Mouse (Mus musculus): ENCODE data around the gene Themis2.
"Not testable (repeated sequence)": the region's sequence is repeated elsewhere in the genome, so short reads cannot be mapped to it uniquely, and the experiment has no call there.

Themis2 gene

DNA sequence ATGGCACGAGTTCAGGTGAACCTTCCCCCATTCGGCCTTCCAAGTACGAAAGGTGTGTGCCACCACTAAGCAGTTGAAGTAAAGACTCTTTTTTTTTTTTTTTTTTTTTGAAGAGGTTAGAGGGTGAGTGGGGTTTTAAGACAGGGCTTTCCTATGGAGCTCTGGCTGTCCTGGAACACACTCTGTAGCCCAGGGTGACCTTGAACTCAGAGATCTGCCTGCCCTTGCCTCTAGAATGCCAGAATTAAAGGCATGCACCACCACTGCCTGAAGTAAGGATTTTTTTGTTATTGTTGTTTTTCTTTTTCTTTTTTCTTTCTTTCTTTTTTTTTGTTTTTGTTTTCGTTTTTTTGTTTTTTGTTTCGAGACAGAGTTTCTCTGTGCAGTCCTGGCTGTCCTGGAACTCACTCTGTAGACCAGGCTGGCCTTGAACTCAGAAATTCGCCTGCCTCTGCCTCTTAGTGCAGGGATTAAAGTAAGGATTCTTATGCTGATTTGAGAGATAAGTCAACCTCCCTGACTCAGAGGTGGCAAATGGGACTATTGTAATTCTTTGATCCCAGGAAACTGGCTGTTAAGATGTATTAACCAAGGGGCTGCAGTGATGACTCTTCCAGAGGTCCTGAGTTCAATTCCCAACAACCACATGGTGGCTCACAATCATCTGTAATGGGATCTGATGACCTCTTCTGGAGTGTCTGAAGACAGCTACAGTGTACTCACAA, 46.8 kb downstream of the Themis2 start:
- no peak for DNase-seq (ENCODE audit: low spot score)

DNA sequence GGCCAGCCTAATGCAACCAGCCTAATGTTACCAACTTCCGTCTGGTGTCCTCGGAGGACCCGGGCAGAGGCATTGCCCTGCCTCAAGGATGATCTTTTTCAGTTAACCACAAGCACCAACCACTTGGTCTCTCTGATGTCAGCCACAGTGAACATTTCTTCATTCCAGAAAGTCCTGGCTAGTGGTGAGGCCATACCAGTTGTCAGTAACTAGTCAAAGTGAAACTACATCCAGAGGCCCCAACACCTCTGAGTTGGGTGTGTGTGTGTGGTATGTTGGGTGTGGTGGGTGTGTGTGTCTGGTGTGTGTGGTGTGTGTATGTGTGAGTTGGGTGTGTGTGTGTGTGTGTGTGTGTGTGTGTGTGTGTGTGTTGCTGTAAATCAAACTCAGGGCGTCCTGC, 47.4 kb downstream of the Themis2 start:
- DNase-seq (ENCODE audit: low spot score) = no peak

DNA sequence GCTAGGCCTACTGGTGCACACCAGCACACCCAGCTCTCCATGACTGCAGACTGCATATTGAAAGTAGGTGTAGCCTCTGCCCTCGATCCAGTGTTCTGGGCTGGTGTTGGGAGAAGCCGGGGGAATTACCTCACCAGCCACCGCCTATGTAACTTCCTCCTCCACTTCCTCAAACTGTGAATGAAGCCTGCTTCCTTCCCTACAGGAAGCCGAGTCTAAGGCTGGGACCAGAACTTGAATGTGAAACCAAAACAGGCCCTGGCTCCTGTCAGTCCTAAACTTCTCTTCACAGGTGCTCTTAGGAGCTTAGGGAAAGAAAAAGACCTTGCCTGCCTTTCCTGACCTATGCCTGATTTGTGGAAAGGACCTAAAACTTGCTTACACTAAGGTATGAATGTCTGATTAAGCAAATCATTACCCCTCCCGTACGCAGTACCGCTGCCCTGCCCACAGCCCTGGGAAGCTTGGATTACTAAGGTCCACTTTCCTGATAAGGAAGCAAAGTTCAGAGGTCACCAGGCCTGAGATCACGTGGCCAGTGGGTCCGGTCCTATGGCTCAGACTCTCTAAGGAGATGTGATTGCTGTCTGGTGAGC, 48.4 kb downstream of the Themis2 start:
- peak; percentile 22 for DNase-seq (ENCODE audit: low spot score)

DNA sequence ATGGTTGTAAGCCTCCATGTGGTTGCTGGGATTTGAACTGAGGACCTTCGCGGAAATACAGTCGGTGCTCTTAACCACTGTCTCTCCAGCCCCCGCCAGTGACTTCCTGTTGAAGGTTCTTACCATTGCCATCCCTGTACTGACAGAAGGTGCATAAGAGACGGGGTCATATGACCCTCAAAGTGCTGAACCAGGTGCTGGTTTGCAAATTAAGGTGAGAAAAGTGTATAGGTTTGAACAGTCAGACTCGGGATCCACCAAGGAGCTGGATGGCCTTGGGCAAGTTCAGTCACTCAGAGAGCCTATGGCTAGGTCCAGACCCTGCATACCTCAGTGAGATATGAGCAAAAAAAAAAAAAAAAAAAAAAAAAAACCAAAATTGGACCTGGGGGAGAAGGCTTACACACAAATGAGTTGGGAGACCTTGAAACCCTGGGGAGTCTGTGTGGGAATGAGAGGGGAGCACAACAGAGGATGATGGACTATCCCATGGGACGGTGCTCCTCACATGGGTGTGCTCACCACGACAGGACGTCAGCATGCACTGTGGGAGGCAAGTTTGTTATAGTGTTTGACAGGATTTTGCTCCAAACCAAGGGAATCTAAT, 49.2 kb downstream of the Themis2 start:
- no peak for DNase-seq (ENCODE audit: low spot score)

DNA sequence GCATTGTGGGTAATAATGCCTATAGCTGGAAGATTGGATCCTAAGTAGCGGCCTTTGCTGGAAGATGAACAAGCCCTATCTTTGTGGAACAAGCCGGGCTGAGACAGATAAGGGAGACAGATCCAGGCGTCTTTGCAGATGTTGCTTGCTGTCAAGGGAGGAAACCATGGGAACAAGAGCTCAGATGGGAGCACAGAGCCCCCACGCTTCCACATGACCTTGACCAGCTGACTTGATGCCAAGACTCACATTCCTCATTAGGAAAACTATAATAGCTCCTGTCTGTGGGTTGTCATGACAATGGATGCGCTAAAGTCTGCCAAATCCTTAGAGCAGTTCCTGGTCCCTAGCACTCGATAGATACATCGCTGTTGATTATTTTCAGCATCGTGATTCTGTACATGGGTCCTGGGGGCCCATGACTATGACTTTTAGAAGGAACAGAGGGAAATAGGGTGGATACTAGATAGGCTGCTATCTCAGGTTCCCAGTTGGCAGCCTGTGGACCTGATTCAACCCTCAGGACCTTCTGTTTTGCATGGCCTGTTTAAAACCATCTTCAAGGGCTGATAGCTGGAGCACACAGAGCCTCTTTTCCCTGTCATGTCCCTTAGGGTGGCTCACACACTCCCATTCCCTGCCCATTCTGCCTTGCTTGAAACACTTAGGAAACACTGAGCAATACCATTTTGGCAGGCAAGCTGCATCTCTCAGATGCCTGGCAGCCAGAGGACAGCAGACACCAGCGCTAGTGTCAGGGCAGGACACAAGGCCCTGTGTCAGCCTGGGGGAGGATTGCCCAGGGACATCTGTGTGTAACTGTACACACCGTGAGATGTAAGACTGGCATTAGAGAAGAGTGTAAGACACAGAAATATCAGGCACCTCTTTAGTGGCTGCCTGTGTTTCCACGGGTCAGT, 51.9 kb downstream of the Themis2 start:
- DNase-seq (ENCODE audit: low spot score) = no peak

DNA sequence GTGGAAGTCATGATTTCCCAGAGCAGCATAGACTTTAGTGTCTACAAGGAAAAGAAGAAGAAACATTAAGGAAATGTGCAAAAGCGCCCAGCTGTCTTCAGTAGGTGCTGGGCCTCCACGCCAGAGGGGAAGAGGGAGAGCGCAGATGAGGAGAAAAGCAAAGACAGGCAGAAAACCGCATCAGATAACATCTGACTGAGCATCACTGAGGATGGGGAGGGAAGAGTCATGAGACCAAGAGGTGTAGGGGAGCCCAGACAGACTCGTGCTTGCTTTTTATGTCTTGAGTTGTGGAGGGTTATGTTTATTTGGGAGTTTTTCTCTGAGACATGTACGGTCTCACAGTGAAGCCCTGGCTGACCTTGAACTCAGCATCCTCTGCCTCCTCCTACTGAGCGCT, 54.7 kb downstream of the Themis2 start:
- DNase-seq (ENCODE audit: low spot score) = no peak

DNA sequence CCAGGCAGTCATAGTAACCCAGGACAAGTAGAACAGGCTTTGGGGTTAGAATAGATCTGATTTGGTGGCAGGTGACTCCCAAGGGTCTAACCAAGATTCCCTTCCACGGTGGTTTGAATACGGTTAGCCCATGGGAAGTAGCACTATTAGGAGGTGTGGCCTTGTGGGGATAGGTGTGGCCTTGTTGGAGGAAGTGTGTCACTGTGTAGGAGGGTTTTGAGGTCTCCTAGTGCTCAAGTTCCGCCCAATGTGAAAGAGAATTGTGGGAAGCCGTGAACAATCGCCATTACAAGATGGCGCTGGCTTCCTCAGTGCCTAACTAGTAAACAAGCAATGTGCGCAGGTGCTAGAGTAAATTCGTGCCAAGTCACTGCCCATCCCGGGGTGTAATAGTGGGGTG, 59.0 kb downstream of the Themis2 start:
- DNase-seq (ENCODE audit: low spot score) = not testable (repeated sequence)

DNA sequence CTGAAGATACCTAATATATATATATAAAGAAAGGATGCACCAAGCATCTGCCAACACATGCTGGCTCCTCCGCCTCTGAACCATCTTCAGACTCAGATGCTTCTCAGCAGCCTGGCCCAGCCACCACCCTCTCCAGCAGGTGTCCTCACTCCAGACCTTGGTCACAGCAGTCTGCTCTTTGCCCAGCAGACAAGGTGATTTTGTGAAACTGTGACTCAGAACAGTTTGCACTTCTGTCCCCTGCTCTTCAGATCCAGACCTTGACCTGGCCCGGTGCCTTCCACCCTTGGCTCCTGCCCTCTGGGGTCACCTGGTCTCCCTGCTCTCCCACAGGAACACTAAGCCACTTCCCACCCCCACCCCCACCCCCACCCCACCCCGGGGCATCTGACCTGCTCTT, 60.3 kb downstream of the Themis2 start:
- DNase-seq (ENCODE audit: low spot score) = no peak

DNA sequence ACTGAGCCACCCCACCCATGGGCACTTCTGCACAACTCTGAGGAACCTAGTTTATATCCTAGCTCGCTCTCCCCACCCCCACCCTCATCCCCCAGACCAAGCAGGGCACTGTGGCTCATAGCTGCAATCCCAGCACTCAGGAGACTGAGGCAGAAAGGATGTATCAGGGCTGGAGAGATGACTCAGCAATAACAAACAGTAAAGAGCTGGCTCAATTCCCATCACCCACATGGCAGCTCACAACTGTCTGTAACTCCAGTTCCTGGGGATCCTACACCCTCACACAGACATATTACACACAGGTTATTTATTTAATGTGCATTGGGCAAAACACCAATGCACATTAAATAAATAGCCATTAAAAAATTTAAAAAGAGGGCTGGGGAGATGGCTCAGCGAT, 60.8 kb downstream of the Themis2 start:
- DNase-seq (ENCODE audit: low spot score) = no peak

DNA sequence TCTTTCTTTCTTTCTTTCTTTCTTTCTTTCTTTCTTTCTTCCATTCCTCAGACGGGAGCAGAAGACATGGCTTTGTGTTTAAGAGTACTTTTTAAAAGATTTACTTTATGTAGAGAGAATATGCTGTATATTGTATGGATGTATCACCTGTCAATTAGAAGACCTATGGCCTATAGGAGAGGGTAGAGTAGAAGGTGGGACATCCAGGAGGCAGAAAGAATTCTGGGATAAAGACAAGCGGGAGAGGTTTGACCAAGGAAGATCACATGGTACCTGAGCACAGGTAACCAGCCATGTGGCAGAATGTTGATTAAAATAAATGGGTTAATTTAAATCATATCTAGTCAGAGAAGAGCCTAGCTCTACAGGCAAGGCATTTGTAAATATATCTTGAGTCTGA, 61.4 kb downstream of the Themis2 start:
- no peak for DNase-seq (ENCODE audit: low spot score)

DNA sequence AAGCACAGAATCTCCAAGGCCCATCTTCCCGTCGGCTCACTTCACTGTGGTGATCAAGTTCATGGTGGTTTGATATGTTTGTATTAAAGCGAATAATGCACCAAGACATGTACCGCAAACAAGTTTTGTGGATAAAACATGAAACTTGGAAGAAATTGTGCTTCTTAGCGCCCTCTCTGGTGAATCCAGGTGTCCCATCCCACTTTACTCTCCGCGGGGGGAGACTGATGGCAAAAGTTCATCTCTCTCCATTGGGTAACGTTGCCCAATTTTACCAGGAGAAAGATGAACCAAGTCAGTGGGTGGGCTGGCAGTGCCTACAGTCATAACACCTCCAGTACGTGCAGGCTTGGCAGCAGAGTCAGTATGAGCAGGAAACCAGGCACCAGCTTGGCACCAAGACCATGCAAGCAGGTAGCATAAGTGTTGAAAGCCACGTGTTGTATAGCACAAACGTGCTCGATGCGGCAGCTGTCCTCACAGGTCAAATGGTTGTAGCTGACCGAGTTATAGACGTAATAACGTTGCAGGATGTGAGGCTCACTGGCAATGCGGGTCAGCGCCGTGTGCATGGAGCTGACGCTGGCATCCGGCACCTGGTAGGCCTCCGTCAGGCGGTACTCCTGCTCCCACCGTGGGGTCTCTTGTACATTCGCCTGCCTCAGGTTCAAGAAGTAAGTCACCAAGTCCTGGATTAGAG, 63.0 kb downstream of the Themis2 start:
- DNase-seq (ENCODE audit: low spot score) = no peak

DNA sequence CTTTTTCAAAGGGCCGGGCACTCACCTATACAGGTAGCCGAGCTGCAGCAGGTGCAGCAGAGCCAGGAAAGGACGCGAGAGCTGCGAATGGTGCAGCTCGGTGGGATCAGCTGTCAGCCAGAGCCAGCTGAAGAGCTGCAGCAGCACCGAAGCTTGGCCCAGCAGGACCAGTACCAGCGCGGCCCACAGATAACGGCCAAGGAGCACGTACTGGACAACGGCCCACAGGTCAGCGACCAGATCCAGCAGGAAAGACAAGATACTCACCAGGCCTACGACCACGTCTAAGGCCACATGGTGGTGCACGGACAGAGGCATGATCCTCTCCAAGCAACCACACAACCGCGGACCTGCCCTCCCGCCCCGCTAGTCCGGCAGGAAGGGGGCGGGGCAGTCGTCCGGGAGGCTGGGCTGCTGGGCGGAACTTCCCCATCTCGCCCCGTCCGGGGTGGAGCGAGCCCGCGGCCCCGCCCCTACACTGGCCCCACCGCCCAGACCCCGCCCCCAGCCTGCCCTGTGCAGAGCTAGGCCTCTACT, 64.0 kb downstream of the Themis2 start, which contains the start of gene Xkr8:
Gene Xkr8, minus strand, starts transcription at position 399 of the 537 bp plus-strand sequence.
- peak; percentile 95 for DNase-seq (ENCODE audit: low spot score)
